Mouse (Mus musculus) urinary bladder, adult 18-20 months (tissue): Measurements from ENCODE around the gene Nodal.
A peak's percentile ranks its signal among the peaks of the same experiment; 100 is the strongest.

ENCODE experiments used
- DNase-seq, 2 experiments: peaks; one replicate each; pipeline ENCODE4 v3.0.0; 2022; ENCODE audit warnings: low spot score in 2 of 2, mixed read lengths in 2 of 2

Gene Nodal

GRCm38 (mm10) chr10:61417672-61418071, at the start of gene Nodal:
Gene Nodal, plus strand, starts transcription at chr10:61417972.
- no peak for DNase-seq

GRCm38 (mm10) chr10:61369755-61370154, 48.0 kb upstream of the Nodal start:
- no peak for DNase-seq

GRCm38 (mm10) chr10:61370273-61370979, 47.3 kb upstream of the Nodal start:
- no peak for DNase-seq

GRCm38 (mm10) chr10:61371884-61372584, 45.7 kb upstream of the Nodal start:
- no peak for DNase-seq

- no peak for DNase-seq
Measured at GRCm38 (mm10) chr10:61372585-61372923, 45.2 kb upstream of the Nodal start.

- DNase-seq: no peak
Measured at GRCm38 (mm10) chr10:61374076-61374475, 43.7 kb upstream of the Nodal start.

- no peak for DNase-seq
Measured at GRCm38 (mm10) chr10:61374771-61375481, 42.8 kb upstream of the Nodal start.

GRCm38 (mm10) chr10:61378050-61378449, 39.7 kb upstream of the Nodal start:
- DNase-seq: no peak

GRCm38 (mm10) chr10:61378698-61379097, 39.1 kb upstream of the Nodal start:
- no peak for DNase-seq

GRCm38 (mm10) chr10:61379340-61380040, 38.3 kb upstream of the Nodal start:
- no peak for DNase-seq

GRCm38 (mm10) chr10:61380186-61380585, 37.6 kb upstream of the Nodal start:
- no peak for DNase-seq

- DNase-seq: no peak
Measured at GRCm38 (mm10) chr10:61381823-61382222, 35.9 kb upstream of the Nodal start.

GRCm38 (mm10) chr10:61382281-61382731, 35.5 kb upstream of the Nodal start:
- peak in 1 of 2 experiments; percentile 11 for DNase-seq

- DNase-seq: peak; percentile 52 to 63
Measured at GRCm38 (mm10) chr10:61383021-61383714, 34.6 kb upstream of the Nodal start, which contains the start of gene Pald1. Gene Pald1, minus strand, starts transcription at chr10:61383530.

- peak in 1 of 2 experiments; percentile 13 for DNase-seq
Measured at GRCm38 (mm10) chr10:61383715-61384047, 34.1 kb upstream of the Nodal start.

- DNase-seq: no peak
Measured at GRCm38 (mm10) chr10:61385174-61385573, 32.6 kb upstream of the Nodal start.

GRCm38 (mm10) chr10:61386284-61386683, 31.5 kb upstream of the Nodal start:
- DNase-seq: no peak

- DNase-seq: no peak
Measured at GRCm38 (mm10) chr10:61389020-61389419, 28.8 kb upstream of the Nodal start.

GRCm38 (mm10) chr10:61390148-61390547, 27.6 kb upstream of the Nodal start:
- no peak for DNase-seq

GRCm38 (mm10) chr10:61392584-61392983, 25.2 kb upstream of the Nodal start:
- no peak for DNase-seq

- DNase-seq: no peak
Measured at GRCm38 (mm10) chr10:61394476-61395136, 23.2 kb upstream of the Nodal start.
